Comparison of ENCODE assay signal across 11 mouse cellular contexts in the genomic region with DNA sequence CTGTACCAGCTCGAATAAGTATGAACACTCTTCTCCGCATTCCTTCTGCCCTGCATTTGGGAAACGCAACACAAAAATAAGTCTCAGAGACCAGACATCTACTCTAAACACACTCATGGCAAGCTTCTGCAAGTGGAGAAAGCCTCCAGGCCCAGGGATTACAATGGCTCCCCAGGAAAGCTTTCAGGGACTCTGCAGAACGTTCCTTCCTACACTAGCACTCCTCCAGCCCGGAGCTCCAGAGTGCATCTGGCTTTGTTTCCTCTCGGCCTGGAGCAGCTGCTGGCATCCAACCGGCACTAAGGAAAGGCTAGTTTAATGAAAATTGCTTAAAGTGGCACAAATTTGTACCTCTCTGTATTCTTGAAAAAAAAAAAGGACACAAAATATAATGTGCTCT. TPM values are rescaled to one million over a fixed set of nuclear protein-coding genes. Genes with fewer than 3 reads are reported as not detected.
DNase-seq lines count a peak whose midpoint lies in the region; ATAC-seq and TF ChIP-seq lines count a peak whose summit lies in the region.
"Had no signal": no experiment of that assay in that cellular context is flagged by ENCODE, and none has a peak within 500 bp of the region (broad histone marks: within the 10 kb centered on the region; RNA-seq: fewer than 3 reads in every experiment).

No protein-coding gene starts in this region.

- 75% methylated on average over 7 of the region's 7 CpGs for WGBS in liver, embryonic 13.5 days (ENCODE audit: insufficient replicate concordance)
- WGBS in liver, postnatal 0 days (ENCODE audit: insufficient replicate concordance), result 76% methylated on average over 7 of the region's 7 CpGs
- WGBS in forebrain, embryonic 15.5 days, result 14% methylated on average over 7 of the region's 7 CpGs
- 20% methylated on average over 7 of the region's 7 CpGs for WGBS in hindbrain, postnatal 0 days
- 29% methylated on average over 7 of the region's 7 CpGs for WGBS in neural tube, embryonic 15.5 days

- no peak overlapping the region for H3K4me3 ChIP-seq in liver, embryonic 13.5 days (replicated peaks)
- H3K4me3 ChIP-seq in liver, postnatal 0 days (ENCODE audit: low read depth, low read length), result no peak overlapping the region
- H3K4me3 ChIP-seq in forebrain, embryonic 15.5 days, result no peak overlapping the region; the same call in 1 of the 2 replicates
- H3K4me3 ChIP-seq in hindbrain, postnatal 0 days (ENCODE audit: low read length), result no peak overlapping the region
- H3K4me3 ChIP-seq in neural tube, embryonic 15.5 days (replicated peaks), result no peak overlapping the region
- H3K4me3 ChIP-seq: erythroblast, embryonic 14.5 days; liver, embryonic 15.5 days had no signal

- TF ChIP-seq EP300 in liver, postnatal 0 days (IDR thresholded peaks at IDR 0.05; ENCODE audit: low read depth), result no peak

- peaks cover 45% of the 10 kb centered on the region for H3K36me3 ChIP-seq in liver, embryonic 13.5 days
- H3K36me3 ChIP-seq in liver, postnatal 0 days (replicated peaks; ENCODE audit: insufficient read depth, low read length), result peaks cover 13% of the 10 kb centered on the region
- peaks cover 4% of the 10 kb centered on the region; the same call in 1 of the 2 replicates for H3K36me3 ChIP-seq in forebrain, embryonic 15.5 days
- H3K36me3 ChIP-seq in hindbrain, postnatal 0 days (ENCODE audit: insufficient read depth, low read length), result no peaks in the 10 kb centered on the region
- no peaks in the 10 kb centered on the region for H3K36me3 ChIP-seq in neural tube, embryonic 15.5 days

- peaks cover 82% of the 10 kb centered on the region for H3K4me1 ChIP-seq in liver, embryonic 13.5 days (replicated peaks)
- H3K4me1 ChIP-seq in liver, postnatal 0 days (ENCODE audit: insufficient read depth), result peaks cover 31% of the 10 kb centered on the region
- H3K4me1 ChIP-seq in forebrain, embryonic 15.5 days, result peaks cover 39% of the 10 kb centered on the region
- peaks cover 5% of the 10 kb centered on the region for H3K4me1 ChIP-seq in hindbrain, postnatal 0 days (ENCODE audit: insufficient read depth, low read length)
- peaks cover 27% of the 10 kb centered on the region for H3K4me1 ChIP-seq in neural tube, embryonic 15.5 days

- no peak overlapping the region; the same call in 1 of the 2 replicates for H3K9ac ChIP-seq in liver, embryonic 13.5 days
- H3K9ac ChIP-seq in liver, postnatal 0 days (replicated peaks), result no peak overlapping the region
- peak overlapping the region; percentile 16; the same call in 1 of the 2 replicates for H3K9ac ChIP-seq in forebrain, embryonic 15.5 days (replicated peaks)
- no peak overlapping the region for H3K9ac ChIP-seq in hindbrain, postnatal 0 days (replicated peaks; ENCODE audit: low read length)
- H3K9ac ChIP-seq in neural tube, embryonic 15.5 days (replicated peaks), result no peak overlapping the region
- H3K9ac ChIP-seq: liver, embryonic 15.5 days had no signal

- no peaks in the 10 kb centered on the region for H3K9me3 ChIP-seq in liver, embryonic 13.5 days (replicated peaks)
- no peaks in the 10 kb centered on the region for H3K9me3 ChIP-seq in liver, postnatal 0 days (ENCODE audit: low read length)
- H3K9me3 ChIP-seq in forebrain, embryonic 15.5 days, result no peaks in the 10 kb centered on the region
- H3K9me3 ChIP-seq in hindbrain, postnatal 0 days (ENCODE audit: low read length), result no peaks in the 10 kb centered on the region
- H3K9me3 ChIP-seq in neural tube, embryonic 15.5 days (replicated peaks), result no peaks in the 10 kb centered on the region
- H3K9me3 ChIP-seq: liver, embryonic 15.5 days had no signal

- H3K27ac ChIP-seq in liver, embryonic 13.5 days, result peak overlapping the region; percentile 51
- no peak overlapping the region for H3K27ac ChIP-seq in liver, postnatal 0 days (ENCODE audit: low read depth)
- H3K27ac ChIP-seq in forebrain, embryonic 15.5 days (replicated peaks), result peak overlapping the region; percentile 81
- peak overlapping the region; percentile 73 for H3K27ac ChIP-seq in hindbrain, postnatal 0 days
- peak overlapping the region; percentile 61 for H3K27ac ChIP-seq in neural tube, embryonic 15.5 days (replicated peaks)
- H3K27ac ChIP-seq: liver, embryonic 15.5 days had no signal

- no peak overlapping the region for H3K4me2 ChIP-seq in liver, embryonic 13.5 days
- H3K4me2 ChIP-seq in liver, postnatal 0 days (ENCODE audit: low read depth, low read length), result no peak overlapping the region
- peak overlapping the region; percentile 18 for H3K4me2 ChIP-seq in forebrain, embryonic 15.5 days (replicated peaks)
- H3K4me2 ChIP-seq in hindbrain, postnatal 0 days (ENCODE audit: low read depth, low read length), result peak overlapping the region; percentile 25; the same call in 1 of the 2 replicates
- peak overlapping the region; percentile 3 for H3K4me2 ChIP-seq in neural tube, embryonic 15.5 days
- H3K4me2 ChIP-seq: liver, embryonic 15.5 days had no signal

- no peaks in the 10 kb centered on the region for H3K27me3 ChIP-seq in liver, embryonic 13.5 days
- no peaks in the 10 kb centered on the region for H3K27me3 ChIP-seq in liver, postnatal 0 days (ENCODE audit: insufficient read depth, low read length)
- no peaks in the 10 kb centered on the region for H3K27me3 ChIP-seq in forebrain, embryonic 15.5 days
- H3K27me3 ChIP-seq in hindbrain, postnatal 0 days (ENCODE audit: insufficient read depth, low read length), result no peaks in the 10 kb centered on the region
- H3K27me3 ChIP-seq in neural tube, embryonic 15.5 days (replicated peaks), result no peaks in the 10 kb centered on the region
- H3K27me3 ChIP-seq: liver, embryonic 15.5 days; Patski had no signal

- TF ChIP-seq CTCF in liver, postnatal 0 days (IDR thresholded peaks at IDR 0.05; ENCODE audit: low read depth), result no peak
- no peak for TF ChIP-seq CTCF in hindbrain, postnatal 0 days (IDR thresholded peaks at IDR 0.05; ENCODE audit: low read depth)

- no peak for ATAC-seq in liver, embryonic 13.5 days (ENCODE audit: low read depth)
- ATAC-seq in liver, postnatal 0 days, result no peak
- ATAC-seq in forebrain, embryonic 15.5 days (replicated peaks), result no peak
- no peak for ATAC-seq in hindbrain, postnatal 0 days
- no peak for ATAC-seq in neural tube, embryonic 15.5 days (ENCODE audit: low FRiP score)
- ATAC-seq: Patski had no signal

- no peak for DNase-seq in liver, embryonic 13.5 days
- no peak for DNase-seq in liver, postnatal 0 days
- peak; percentile 46 for DNase-seq in hindbrain, postnatal 0 days (ENCODE audit: low spot score)
- DNase-seq in urinary bladder, adult 18-20 months (ENCODE audit: low spot score in 2 of 2), result no peak
- DNase-seq in right cerebral cortex, postnatal 36 days (ENCODE audit: low spot score in 2 of 2), result no peak
- no peak for DNase-seq in T-cell, adult 2 months (ENCODE audit: low spot score)

RNA-seq across cellular contexts. Expression of a gene that starts 14.1 kb away (rescaled TPM):
- 109 and 131 TPM in 2 replicates for polyA plus RNA-seq in liver, embryonic 13.5 days (2015; fragmentation: Nextera tagmentation; extraction: Ambion mirVana)
- 52.2 and 64.6 TPM in 2 replicates for polyA plus RNA-seq in liver, postnatal 0 days (2015; fragmentation: Nextera tagmentation; extraction: Ambion mirVana)
- 114 and 116 TPM in 2 replicates for polyA plus RNA-seq in forebrain, embryonic 15.5 days (2015; fragmentation: Nextera tagmentation; extraction: Ambion mirVana)
- total RNA-seq in hindbrain, postnatal 0 days (2014; rRNA removed), result 64.7 and 70.1 TPM in 2 replicates
- polyA plus RNA-seq in hindbrain, postnatal 0 days (2015; fragmentation: Nextera tagmentation; extraction: Ambion mirVana), result 57.1 and 59.7 TPM in 2 replicates
- 45.3 and 62.7 TPM in 2 replicates for polyA plus RNA-seq in neural tube, embryonic 15.5 days (2015; fragmentation: Nextera tagmentation; extraction: Ambion mirVana)

Comparison
In these comparisons a context has a peak if more than half of its experiments do, and no peak if none do; other contexts are left out.
1. H3K4me2 ChIP-seq: peak in forebrain, embryonic 15.5 days (single experiment), hindbrain, postnatal 0 days (single experiment) and neural tube, embryonic 15.5 days (single experiment); none in liver, embryonic 13.5 days (single experiment) and liver, postnatal 0 days (single experiment).